Mouse (Mus musculus): ENCODE measurements at regions not wholly inside any gene's neighbourhood (a gene's known extent, or its start where the extent isn't known, plus 50 kb on each side); places are given as distances from the start of the nearest gene placed in this dataset.

DNA sequence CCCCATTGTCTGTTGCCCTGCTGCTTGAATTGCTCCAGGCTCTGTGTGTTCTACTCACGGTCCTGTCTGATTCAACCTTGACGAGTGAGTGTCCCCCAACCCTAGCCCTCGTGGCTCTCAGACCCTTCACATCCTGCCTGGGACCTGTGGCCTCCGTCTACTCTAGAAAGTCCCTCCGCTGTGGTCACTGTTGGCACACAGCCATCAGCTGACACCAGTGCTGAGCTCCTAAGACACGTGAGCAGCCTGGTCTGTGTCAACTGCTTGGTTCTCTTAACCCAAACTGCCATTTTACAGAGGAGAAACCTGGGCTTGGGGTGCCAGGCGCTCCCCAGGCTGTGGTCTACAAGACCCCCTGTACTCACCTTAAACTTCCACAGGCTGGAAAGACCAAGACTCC is 74.3 kb upstream of the Shb start:
- no peak for TF ChIP-seq POLR2A (IDR thresholded peaks at IDR 0.05; ENCODE audit: control insufficient read depth in 1 of 2, insufficient read depth in 1 of 2, low read depth in 1 of 2, low read length in 2 of 2, poor library complexity in 1 of 2)
- TF ChIP-seq UBTF (IDR thresholded peaks at IDR 0.05; ENCODE audit: borderline replicate concordance, insufficient read depth, low read depth, low read length): no peak
